23 mouse cellular contexts compared by ENCODE assay signal in genomic region chr6:103381930-103382329, GRCm38 (mm10).
A peak's percentile ranks its signal among the peaks of the same experiment; 100 is the strongest.
DNase-seq lines count a peak whose midpoint lies in the region; ATAC-seq lines count a peak whose summit lies in the region.
"Had no signal": no experiment of that assay in that cellular context is flagged by ENCODE, and none has a peak within 500 bp of the region (broad histone marks: within the 10 kb centered on the region; RNA-seq: fewer than 3 reads in every experiment).

No protein-coding gene starts in this region.

- H3K36me3 ChIP-seq in hindbrain, embryonic 13.5 days, result no peaks in the 10 kb centered on the region
- no peaks in the 10 kb centered on the region for H3K36me3 ChIP-seq in hindbrain, embryonic 11.5 days (ENCODE audit: control insufficient read depth, insufficient read depth, low read length)
- H3K36me3 ChIP-seq in hindbrain, embryonic 16.5 days (ENCODE audit: control insufficient read depth, insufficient read depth, low read length), result no peaks in the 10 kb centered on the region
- H3K36me3 ChIP-seq in midbrain, embryonic 14.5 days (ENCODE audit: control insufficient read depth, insufficient read depth, low read length), result no peaks in the 10 kb centered on the region
- H3K36me3 ChIP-seq in neural tube, embryonic 15.5 days, result no peaks in the 10 kb centered on the region
- H3K36me3 ChIP-seq: embryonic facial prominence, embryonic 13.5 days; intestine, embryonic 15.5 days; limb, embryonic 15.5 days had no signal

- peaks cover 27% of the 10 kb centered on the region for H3K4me1 ChIP-seq in hindbrain, embryonic 13.5 days (replicated peaks)
- H3K4me1 ChIP-seq in hindbrain, embryonic 11.5 days (replicated peaks; ENCODE audit: control insufficient read depth, insufficient read depth, low read length), result no peaks in the 10 kb centered on the region
- H3K4me1 ChIP-seq in hindbrain, embryonic 16.5 days (ENCODE audit: control insufficient read depth, insufficient read depth, low read depth, low read length), result peaks cover 9% of the 10 kb centered on the region; the same call in 1 of the 2 replicates
- H3K4me1 ChIP-seq in midbrain, embryonic 14.5 days (ENCODE audit: control insufficient read depth, insufficient read depth, low read length), result peaks cover 24% of the 10 kb centered on the region
- peaks cover 30% of the 10 kb centered on the region for H3K4me1 ChIP-seq in neural tube, embryonic 15.5 days
- H3K4me1 ChIP-seq: intestine, embryonic 15.5 days; limb, embryonic 15.5 days had no signal

- no peaks in the 10 kb centered on the region for H3K27me3 ChIP-seq in hindbrain, embryonic 13.5 days
- no peaks in the 10 kb centered on the region for H3K27me3 ChIP-seq in hindbrain, embryonic 11.5 days (ENCODE audit: control insufficient read depth, insufficient read depth, low read length)
- H3K27me3 ChIP-seq in hindbrain, embryonic 16.5 days (replicated peaks; ENCODE audit: control insufficient read depth, insufficient read depth, low read length), result no peaks in the 10 kb centered on the region
- no peaks in the 10 kb centered on the region for H3K27me3 ChIP-seq in midbrain, embryonic 14.5 days (ENCODE audit: control insufficient read depth, insufficient read depth, low read length)
- no peaks in the 10 kb centered on the region for H3K27me3 ChIP-seq in neural tube, embryonic 15.5 days (replicated peaks)
- H3K27me3 ChIP-seq: embryonic facial prominence, embryonic 13.5 days; intestine, embryonic 15.5 days; limb, embryonic 15.5 days had no signal

- no peaks in the 10 kb centered on the region for H3K9me3 ChIP-seq in hindbrain, embryonic 13.5 days
- no peaks in the 10 kb centered on the region for H3K9me3 ChIP-seq in hindbrain, embryonic 11.5 days (ENCODE audit: control insufficient read depth, low read length)
- H3K9me3 ChIP-seq in hindbrain, embryonic 16.5 days (ENCODE audit: control insufficient read depth, low read length), result no peaks in the 10 kb centered on the region
- no peaks in the 10 kb centered on the region for H3K9me3 ChIP-seq in midbrain, embryonic 14.5 days (ENCODE audit: control insufficient read depth, low read length)
- no peaks in the 10 kb centered on the region for H3K9me3 ChIP-seq in neural tube, embryonic 15.5 days (replicated peaks)
- H3K9me3 ChIP-seq: embryonic facial prominence, embryonic 13.5 days; intestine, embryonic 15.5 days; limb, embryonic 15.5 days had no signal

- no peak overlapping the region for H3K4me2 ChIP-seq in hindbrain, embryonic 13.5 days
- no peak overlapping the region for H3K4me2 ChIP-seq in hindbrain, embryonic 11.5 days (replicated peaks; ENCODE audit: low read depth, low read length)
- no peak overlapping the region for H3K4me2 ChIP-seq in hindbrain, embryonic 16.5 days (ENCODE audit: low read length)
- no peak overlapping the region for H3K4me2 ChIP-seq in midbrain, embryonic 14.5 days (ENCODE audit: low read length)
- H3K4me2 ChIP-seq in neural tube, embryonic 15.5 days, result no peak overlapping the region
- H3K4me2 ChIP-seq: embryonic facial prominence, embryonic 13.5 days; intestine, embryonic 15.5 days; limb, embryonic 15.5 days had no signal

- peak overlapping the region; percentile 72 for H3K27ac ChIP-seq in hindbrain, embryonic 13.5 days
- no peak overlapping the region; the same call in 1 of the 2 replicates for H3K27ac ChIP-seq in hindbrain, embryonic 11.5 days (ENCODE audit: low read depth, low read length)
- peak overlapping the region; percentile 4 for H3K27ac ChIP-seq in hindbrain, embryonic 16.5 days (ENCODE audit: low read depth, low read length)
- peak overlapping the region; percentile 68 for H3K27ac ChIP-seq in midbrain, embryonic 14.5 days (replicated peaks; ENCODE audit: low read depth, low read length)
- H3K27ac ChIP-seq in neural tube, embryonic 15.5 days (replicated peaks), result peak overlapping the region; percentile 33; the same call in 1 of the 2 replicates
- H3K27ac ChIP-seq: embryonic facial prominence, embryonic 13.5 days; gastrocnemius, adult 2 months; intestine, embryonic 15.5 days; left cerebral cortex, adult 2 months; limb, embryonic 15.5 days had no signal

- no peak overlapping the region for H3K9ac ChIP-seq in hindbrain, embryonic 13.5 days
- no peak overlapping the region for H3K9ac ChIP-seq in hindbrain, embryonic 11.5 days (ENCODE audit: low read depth, low read length)
- H3K9ac ChIP-seq in hindbrain, embryonic 16.5 days (ENCODE audit: low read depth, low read length), result no peak overlapping the region
- H3K9ac ChIP-seq in midbrain, embryonic 14.5 days (replicated peaks; ENCODE audit: low read length), result no peak overlapping the region
- no peak overlapping the region for H3K9ac ChIP-seq in neural tube, embryonic 15.5 days (replicated peaks)
- H3K9ac ChIP-seq: embryonic facial prominence, embryonic 13.5 days; intestine, embryonic 15.5 days; limb, embryonic 15.5 days had no signal

- no peak for DNase-seq in hindbrain, embryonic 11.5 days (ENCODE audit: low spot score)
- DNase-seq in midbrain, embryonic 14.5 days, result no peak
- DNase-seq in thymus, postnatal 14 days, result no peak
- DNase-seq in embryo, embryonic 10 days (ENCODE audit: low spot score), result no peak
- DNase-seq: adrenal gland, adult 8-10 months; cerebellum, adult 18-20 months; cerebellum, postnatal 14 days; gastrocnemius, adult 2 months; kidney, adult 8-10 months; kidney, postnatal 10 days; left cerebral cortex, postnatal 4 days; lung, postnatal 4 days; retina, postnatal 1 day; right cerebral cortex, postnatal 25 days; thymus, postnatal 25 days had no signal

- no peak for ATAC-seq in hindbrain, embryonic 13.5 days (ENCODE audit: low FRiP score)
- no peak for ATAC-seq in hindbrain, embryonic 11.5 days (ENCODE audit: low FRiP score)
- no peak for ATAC-seq in hindbrain, embryonic 16.5 days
- no peak for ATAC-seq in midbrain, embryonic 14.5 days (ENCODE audit: low FRiP score, low TSS enrichment)
- peak; percentile 53; the same call in 1 of the 2 replicates for ATAC-seq in neural tube, embryonic 15.5 days (ENCODE audit: low FRiP score)
- ATAC-seq: activated CD4-positive, CD25-positive, alpha-beta regulatory T cell, adult 4 months; intestine, embryonic 15.5 days had no signal

- no peak overlapping the region for H3K4me3 ChIP-seq in hindbrain, embryonic 13.5 days
- H3K4me3 ChIP-seq in hindbrain, embryonic 11.5 days (ENCODE audit: low read depth, low read length), result no peak overlapping the region
- no peak overlapping the region for H3K4me3 ChIP-seq in hindbrain, embryonic 16.5 days (ENCODE audit: low read length)
- no peak overlapping the region for H3K4me3 ChIP-seq in midbrain, embryonic 14.5 days (replicated peaks; ENCODE audit: low read depth, low read length)
- H3K4me3 ChIP-seq in neural tube, embryonic 15.5 days (replicated peaks), result no peak overlapping the region
- H3K4me3 ChIP-seq: embryonic facial prominence, embryonic 13.5 days; gastrocnemius, adult 2 months; intestine, embryonic 15.5 days; left cerebral cortex, adult 2 months; limb, embryonic 15.5 days had no signal

- 52% methylated on average over 2 of the region's 2 CpGs for WGBS in hindbrain, embryonic 13.5 days
- WGBS in hindbrain, embryonic 11.5 days, result 61% methylated on average over 2 of the region's 2 CpGs
- 60% methylated on average over 2 of the region's 2 CpGs for WGBS in hindbrain, embryonic 16.5 days
- WGBS in midbrain, embryonic 14.5 days, result 37% methylated on average over 2 of the region's 2 CpGs
- WGBS in neural tube, embryonic 15.5 days, result 41% methylated on average over 2 of the region's 2 CpGs
